Mouse (Mus musculus): ENCODE measurements around the gene 1810062G17Rik. TPM values are rescaled to one million over a fixed set of nuclear protein-coding genes. Genes with fewer than 3 reads are reported as not detected.

The 1810062G17Rik gene
- polyA plus RNA-seq, 1 experiment, result 0.46 TPM

- TF ChIP-seq USF1 (IDR thresholded peaks at IDR 0.05; ENCODE audit: low read depth), result no peak
- TF ChIP-seq REST (IDR thresholded peaks at IDR 0.05; ENCODE audit: insufficient read depth, insufficient read length), result no peak
- no peak for TF ChIP-seq POLR2A (IDR thresholded peaks at IDR 0.05; ENCODE audit: insufficient read length, low read depth)
- no peak for TF ChIP-seq CEBPB (IDR thresholded peaks at IDR 0.05; ENCODE audit: insufficient read depth, poor library complexity, severe bottlenecking)
- no peak for TF ChIP-seq TCF3 (IDR thresholded peaks at IDR 0.05; ENCODE audit: insufficient read length, low read depth)
- TF ChIP-seq MYOG (IDR thresholded peaks at IDR 0.05; ENCODE audit: control insufficient read depth in 1 of 3, insufficient read depth in 1 of 3, insufficient read length in 2 of 3, low read depth in 2 of 3), result no peak
Observed at GRCm38 (mm10) chr3:36478776-36479175, 3.0 kb downstream of the 1810062G17Rik start.

GRCm38 (mm10) chr3:36480486-36480885 is 4.7 kb downstream of the 1810062G17Rik start:
- H3ac ChIP-seq (ENCODE audit: control insufficient read depth, insufficient read length), result no peak overlapping the region
- no peaks in the 10 kb centered on the region for H3K27me3 ChIP-seq (ENCODE audit: control insufficient read depth, insufficient read depth, insufficient read length)
- no peak overlapping the region for H3K4me2 ChIP-seq (ENCODE audit: low read depth)
- no peaks in the 10 kb centered on the region for H3K36me3 ChIP-seq (ENCODE audit: control insufficient read depth, insufficient read depth)
- TF ChIP-seq REST (IDR thresholded peaks at IDR 0.05; ENCODE audit: insufficient read depth, insufficient read length) (no peak), MYOG (IDR thresholded peaks at IDR 0.05; ENCODE audit: control insufficient read depth in 1 of 3, insufficient read depth in 1 of 3, insufficient read length in 2 of 3, low read depth in 2 of 3) (no peak), SRF (IDR thresholded peaks at IDR 0.05; ENCODE audit: control insufficient read depth, insufficient read length, low read depth) (no peak), TCF12 (IDR thresholded peaks at IDR 0.05; ENCODE audit: insufficient read depth, poor library complexity, severe bottlenecking) (no peak), TCF3 (IDR thresholded peaks at IDR 0.05; ENCODE audit: insufficient read length, low read depth) (no peak), POLR2AphosphoS2 (IDR thresholded peaks at IDR 0.05; ENCODE audit: insufficient read length, low read depth) (no peak), E2F4 (IDR thresholded peaks at IDR 0.05; ENCODE audit: insufficient read depth) (no peak), MYOD1 (IDR thresholded peaks at IDR 0.05; ENCODE audit: control insufficient read depth in 1 of 3, insufficient read length in 2 of 3, low read depth in 2 of 3) (no peak)
- no peaks in the 10 kb centered on the region for H3K79me2 ChIP-seq (ENCODE audit: control insufficient read depth, insufficient read depth)
- no peak overlapping the region for H3K4me3 ChIP-seq

More at GRCm38 (mm10) chr3:36478776-36479175, 3.0 kb downstream of the 1810062G17Rik start:
- Histone ChIP-seq H3K4me3 (no peak overlapping the region), H3K36me3 (ENCODE audit: control insufficient read depth, insufficient read depth) (no peaks in the 10 kb centered on the region), H3K4me2 (ENCODE audit: low read depth) (no peak overlapping the region), H3ac (ENCODE audit: control insufficient read depth, insufficient read length) (no peak overlapping the region), H3K27me3 (ENCODE audit: control insufficient read depth, insufficient read depth, insufficient read length) (no peaks in the 10 kb centered on the region), H3K79me2 (ENCODE audit: control insufficient read depth, insufficient read depth) (peaks cover 16% of the 10 kb centered on the region)

GRCm38 (mm10) chr3:36481776-36482193 is 6.0 kb downstream of the 1810062G17Rik start:
- Histone ChIP-seq H3K79me2 (ENCODE audit: control insufficient read depth, insufficient read depth) (no peaks in the 10 kb centered on the region), H3K4me2 (ENCODE audit: low read depth) (peak overlapping the region; percentile 87), H3K4me3 (no peak overlapping the region), H3K36me3 (ENCODE audit: control insufficient read depth, insufficient read depth) (no peaks in the 10 kb centered on the region), H3K27me3 (ENCODE audit: control insufficient read depth, insufficient read depth, insufficient read length) (no peaks in the 10 kb centered on the region), H3ac (ENCODE audit: control insufficient read depth, insufficient read length) (no peak overlapping the region)
- TF ChIP-seq USF1 (IDR thresholded peaks at IDR 0.05; ENCODE audit: low read depth) (no peak), MYOG (IDR thresholded peaks at IDR 0.05; ENCODE audit: control insufficient read depth in 1 of 3, insufficient read depth in 1 of 3, insufficient read length in 2 of 3, low read depth in 2 of 3) (peak in 2 of 3 experiments; percentile 2 to 37), TCF12 (IDR thresholded peaks at IDR 0.05; ENCODE audit: insufficient read depth, poor library complexity, severe bottlenecking) (no peak), POLR2AphosphoS2 (IDR thresholded peaks at IDR 0.05; ENCODE audit: insufficient read length, low read depth) (no peak), E2F4 (IDR thresholded peaks at IDR 0.05; ENCODE audit: insufficient read depth) (no peak), SRF (IDR thresholded peaks at IDR 0.05; ENCODE audit: control insufficient read depth, insufficient read length, low read depth) (no peak), MAX (IDR thresholded peaks at IDR 0.05; ENCODE audit: low read depth) (no peak), MYOD1 (IDR thresholded peaks at IDR 0.05; ENCODE audit: control insufficient read depth in 1 of 3, insufficient read length in 2 of 3, low read depth in 2 of 3) (peak in 2 of 3 experiments; percentile 0 to 16)

GRCm38 (mm10) chr3:36482940-36483339 is 7.2 kb downstream of the 1810062G17Rik start:
- TF ChIP-seq SRF (IDR thresholded peaks at IDR 0.05; ENCODE audit: control insufficient read depth, insufficient read length, low read depth) (no peak), TCF3 (IDR thresholded peaks at IDR 0.05; ENCODE audit: insufficient read length, low read depth) (no peak), REST (IDR thresholded peaks at IDR 0.05; ENCODE audit: insufficient read depth, insufficient read length) (no peak), MAX (IDR thresholded peaks at IDR 0.05; ENCODE audit: low read depth) (no peak), POLR2A (IDR thresholded peaks at IDR 0.05; ENCODE audit: insufficient read length, low read depth) (no peak), MYOD1 (IDR thresholded peaks at IDR 0.05; ENCODE audit: control insufficient read depth in 1 of 3, insufficient read length in 2 of 3, low read depth in 2 of 3) (no peak), POLR2AphosphoS2 (IDR thresholded peaks at IDR 0.05; ENCODE audit: insufficient read length, low read depth) (no peak), TCF12 (IDR thresholded peaks at IDR 0.05; ENCODE audit: insufficient read depth, poor library complexity, severe bottlenecking) (no peak), MYOG (IDR thresholded peaks at IDR 0.05; ENCODE audit: control insufficient read depth in 1 of 3, insufficient read depth in 1 of 3, insufficient read length in 2 of 3, low read depth in 2 of 3) (no peak), E2F4 (IDR thresholded peaks at IDR 0.05; ENCODE audit: insufficient read depth) (no peak), CEBPB (IDR thresholded peaks at IDR 0.05; ENCODE audit: insufficient read depth, poor library complexity, severe bottlenecking) (no peak)
- no peak overlapping the region for H3K4me2 ChIP-seq (ENCODE audit: low read depth)
- no peak overlapping the region for H3K4me3 ChIP-seq
- no peaks in the 10 kb centered on the region for H3K36me3 ChIP-seq (ENCODE audit: control insufficient read depth, insufficient read depth)
- H3ac ChIP-seq (ENCODE audit: control insufficient read depth, insufficient read length), result no peak overlapping the region
- H3K27me3 ChIP-seq (ENCODE audit: control insufficient read depth, insufficient read depth, insufficient read length), result no peaks in the 10 kb centered on the region
- no peaks in the 10 kb centered on the region for H3K79me2 ChIP-seq (ENCODE audit: control insufficient read depth, insufficient read depth)

GRCm38 (mm10) chr3:36484292-36484691 is 8.6 kb downstream of the 1810062G17Rik start:
- Histone ChIP-seq H3ac (ENCODE audit: control insufficient read depth, insufficient read length) (no peak overlapping the region), H3K79me2 (ENCODE audit: control insufficient read depth, insufficient read depth) (no peaks in the 10 kb centered on the region), H3K36me3 (ENCODE audit: control insufficient read depth, insufficient read depth) (no peaks in the 10 kb centered on the region), H3K4me2 (ENCODE audit: low read depth) (no peak overlapping the region), H3K4me3 (no peak overlapping the region), H3K27me3 (ENCODE audit: control insufficient read depth, insufficient read depth, insufficient read length) (no peaks in the 10 kb centered on the region)
- no peak for TF ChIP-seq MAX (IDR thresholded peaks at IDR 0.05; ENCODE audit: low read depth)
- no peak for TF ChIP-seq MYOG (IDR thresholded peaks at IDR 0.05; ENCODE audit: control insufficient read depth in 1 of 3, insufficient read depth in 1 of 3, insufficient read length in 2 of 3, low read depth in 2 of 3)
- TF ChIP-seq USF1 (IDR thresholded peaks at IDR 0.05; ENCODE audit: low read depth), result no peak
- no peak for TF ChIP-seq MYOD1 (IDR thresholded peaks at IDR 0.05; ENCODE audit: control insufficient read depth in 1 of 3, insufficient read length in 2 of 3, low read depth in 2 of 3)
- TF ChIP-seq TCF12 (IDR thresholded peaks at IDR 0.05; ENCODE audit: insufficient read depth, poor library complexity, severe bottlenecking), result no peak
- no peak for TF ChIP-seq TCF3 (IDR thresholded peaks at IDR 0.05; ENCODE audit: insufficient read length, low read depth)
- no peak for TF ChIP-seq POLR2AphosphoS2 (IDR thresholded peaks at IDR 0.05; ENCODE audit: insufficient read length, low read depth)
- no peak for TF ChIP-seq E2F4 (IDR thresholded peaks at IDR 0.05; ENCODE audit: insufficient read depth)
- TF ChIP-seq POLR2A (IDR thresholded peaks at IDR 0.05; ENCODE audit: insufficient read length, low read depth), result no peak
- no peak for TF ChIP-seq REST (IDR thresholded peaks at IDR 0.05; ENCODE audit: insufficient read depth, insufficient read length)
- TF ChIP-seq CEBPB (IDR thresholded peaks at IDR 0.05; ENCODE audit: insufficient read depth, poor library complexity, severe bottlenecking), result no peak
- TF ChIP-seq SRF (IDR thresholded peaks at IDR 0.05; ENCODE audit: control insufficient read depth, insufficient read length, low read depth), result no peak

All from myocyte (in vitro differentiated cells).